Mouse (Mus musculus) thymus, postnatal 0 days (tissue): ENCODE data around the gene Nf2. TPM values are rescaled to one million over a fixed set of nuclear protein-coding genes. Genes with fewer than 3 reads are reported as not detected.

Source experiments
- DNase-seq: peaks from one replicate; pipeline ENCODE4 v3.0.0-alpha.2; 2015; ENCODE audit warnings: low spot score
- polyA plus RNA-seq: library from polyadenylated mRNA; unstranded; fragments of >200 nt; fragmentation: Nextera tagmentation; extraction: Ambion mirVana; gene quantifications from 2 replicates; pipeline ENCODE4 v1.2.1, GENCODE M21; 2015

Gene Nf2
- polyA plus RNA-seq, 1 experiment from 2014 or later: 28.3 TPM

DNA sequence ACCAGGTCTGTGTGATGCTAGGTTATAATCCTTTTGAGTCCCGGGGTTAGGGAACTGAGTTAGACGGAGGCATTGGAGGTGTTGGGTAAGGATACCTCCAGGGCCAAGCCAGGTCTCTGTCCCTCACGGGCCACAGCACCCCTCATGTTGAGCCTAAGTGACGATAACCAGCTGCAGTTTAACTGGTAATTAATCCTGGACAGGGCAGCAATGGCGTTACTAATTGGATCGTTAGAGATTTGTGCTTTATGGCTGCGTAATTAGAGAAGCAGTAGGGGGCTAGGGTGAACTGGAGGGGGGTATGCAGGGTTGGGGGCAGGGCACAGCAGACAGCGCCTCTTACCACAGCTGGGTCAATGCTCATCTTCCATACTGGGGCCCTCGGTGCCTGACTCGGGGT is 96.5 kb downstream of the Nf2 start:
- no peak for DNase-seq

DNA sequence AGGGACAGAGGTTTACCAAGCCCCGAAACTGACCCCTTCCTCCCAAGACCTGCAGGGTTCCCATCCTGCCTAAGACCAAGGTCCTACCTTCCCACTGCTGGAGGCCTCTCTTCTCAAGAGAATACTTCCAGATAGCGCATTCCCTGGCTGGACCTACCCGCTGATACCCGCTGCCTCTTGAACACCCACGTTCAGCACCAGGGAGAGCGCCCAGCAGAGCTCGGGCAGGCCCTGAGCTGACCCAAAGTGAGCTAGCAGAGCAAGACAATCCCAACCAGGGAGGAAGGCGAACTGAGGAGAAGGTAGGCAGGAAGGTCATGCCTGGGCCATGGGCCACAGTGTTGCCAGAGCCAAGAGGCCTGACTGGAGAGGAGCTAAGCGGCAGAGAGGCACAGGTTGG is 99.1 kb downstream of the Nf2 start:
- peak; percentile 49 for DNase-seq

DNA sequence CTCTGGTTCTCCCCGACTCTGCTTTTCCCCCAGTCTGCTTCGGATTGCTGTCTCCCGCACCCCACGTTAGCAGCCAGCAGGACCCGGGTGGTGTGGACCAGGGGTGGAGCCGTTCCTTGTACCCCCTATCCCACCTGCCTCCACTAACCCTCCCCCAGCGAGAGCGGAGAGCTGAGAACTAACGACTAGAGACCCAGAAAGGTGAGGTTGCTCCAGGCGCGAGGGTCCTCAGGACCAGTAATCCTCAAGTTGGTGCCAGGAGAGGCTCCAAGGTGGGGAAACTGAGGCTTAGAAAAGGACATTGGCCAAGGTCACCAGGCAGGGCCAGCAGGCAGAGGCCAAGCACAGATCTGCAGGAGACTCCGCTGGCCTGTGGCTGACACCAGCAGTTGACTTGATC is 102.1 kb downstream of the Nf2 start:
- DNase-seq: no peak

DNA sequence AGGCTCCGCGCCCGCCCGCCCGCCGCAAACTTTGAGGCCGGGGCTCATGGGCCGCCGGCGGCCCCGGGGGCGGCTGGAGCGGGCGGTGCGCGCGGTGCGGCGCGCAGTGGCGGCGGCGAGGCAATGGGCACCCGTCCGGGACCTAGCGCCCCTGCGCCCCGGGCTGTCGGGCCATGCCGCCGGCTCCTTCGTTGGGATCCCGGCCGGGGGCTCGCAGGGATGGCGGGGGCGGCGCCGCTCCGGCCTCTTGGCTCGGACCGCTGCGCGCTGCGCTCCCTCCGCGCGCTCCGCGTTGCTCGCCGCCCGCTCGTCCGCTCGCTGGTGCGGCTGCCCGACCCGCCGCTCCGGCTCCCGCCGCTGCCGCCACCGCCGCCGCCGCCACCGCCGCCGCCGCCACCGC is 102.6 kb downstream of the Nf2 start, which contains the start of gene Cabp7:
Gene Cabp7, minus strand, starts transcription at position 46 of the 400 bp plus-strand sequence.
- no peak for DNase-seq

DNA sequence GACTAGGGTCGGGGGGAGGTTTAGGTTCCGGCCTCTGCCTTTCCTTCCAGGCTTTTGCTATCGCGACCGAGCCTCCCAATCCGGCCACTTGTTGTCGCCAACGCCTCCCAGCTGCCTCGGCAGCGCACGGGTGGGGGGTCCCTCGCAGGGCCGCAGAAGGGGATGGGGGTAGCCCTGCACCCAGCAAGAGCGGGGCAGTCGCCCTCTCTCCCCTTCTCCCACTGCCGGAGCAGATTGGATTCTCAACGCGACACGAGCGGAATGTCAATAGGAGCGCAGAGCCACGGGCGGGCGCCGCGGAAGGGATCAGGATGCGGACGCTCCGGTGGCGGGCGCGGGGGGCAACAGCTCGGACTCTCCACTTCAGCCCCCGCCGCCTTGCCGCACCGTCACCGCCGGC is 103.4 kb downstream of the Nf2 start:
- no peak for DNase-seq

DNA sequence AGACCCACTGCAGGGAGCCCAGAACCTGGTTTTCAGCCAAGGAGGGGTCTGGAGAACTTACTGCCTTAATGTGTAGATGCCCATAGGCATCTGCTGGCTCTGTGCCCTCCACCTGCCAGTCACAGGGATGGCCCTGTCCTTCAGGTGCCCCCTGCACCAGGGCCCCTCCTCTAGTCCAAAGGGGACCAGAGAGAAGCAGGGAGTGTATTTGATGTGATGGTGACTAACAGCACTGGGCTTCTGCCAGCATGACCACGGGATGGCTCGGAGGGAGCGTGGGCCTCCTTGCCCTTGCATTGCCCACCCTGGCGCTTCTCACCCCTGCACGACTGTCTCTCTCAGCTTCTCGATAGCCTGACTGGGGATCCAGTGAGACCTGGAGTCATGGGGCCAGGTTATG is 104.6 kb downstream of the Nf2 start:
- DNase-seq: no peak

DNA sequence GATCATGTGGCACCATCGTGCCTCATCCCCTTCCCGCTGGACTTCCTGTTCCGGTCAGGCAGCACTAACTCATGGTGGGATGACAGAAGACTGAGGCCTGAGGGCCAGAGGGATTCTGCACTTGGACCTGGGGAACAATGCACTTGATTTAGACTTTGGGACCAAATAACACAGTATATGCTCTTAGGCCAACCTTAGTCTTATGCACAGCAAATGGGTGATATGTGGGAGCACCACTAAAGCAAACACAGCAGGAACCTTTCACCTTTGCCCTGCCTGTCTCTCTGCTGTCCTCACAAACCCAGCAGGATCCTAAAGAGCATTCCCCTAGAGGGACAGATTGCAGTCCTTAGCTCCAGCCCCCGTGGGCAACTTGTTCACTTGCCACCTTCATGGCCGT is 108.6 kb downstream of the Nf2 start:
- no peak for DNase-seq

DNA sequence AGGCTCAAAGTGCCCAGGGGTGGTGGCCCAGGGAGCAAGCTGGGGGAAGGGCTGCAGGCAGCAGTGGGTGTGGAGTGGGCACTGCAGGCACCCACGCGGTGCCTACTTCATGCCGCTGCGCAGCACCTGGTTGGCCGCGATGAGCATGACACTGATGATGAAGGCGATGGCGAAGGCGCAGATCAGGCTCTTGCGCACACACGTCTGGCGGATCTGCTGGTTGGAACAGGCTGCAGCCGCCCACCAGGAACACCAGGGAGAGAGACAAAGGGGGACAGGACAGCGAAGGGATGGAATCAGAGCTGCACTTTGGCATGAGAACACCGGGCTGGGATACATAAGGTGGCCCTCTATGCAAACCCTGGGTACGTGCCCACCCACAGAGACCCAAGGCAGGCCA is 110.6 kb downstream of the Nf2 start:
- DNase-seq: no peak

DNA sequence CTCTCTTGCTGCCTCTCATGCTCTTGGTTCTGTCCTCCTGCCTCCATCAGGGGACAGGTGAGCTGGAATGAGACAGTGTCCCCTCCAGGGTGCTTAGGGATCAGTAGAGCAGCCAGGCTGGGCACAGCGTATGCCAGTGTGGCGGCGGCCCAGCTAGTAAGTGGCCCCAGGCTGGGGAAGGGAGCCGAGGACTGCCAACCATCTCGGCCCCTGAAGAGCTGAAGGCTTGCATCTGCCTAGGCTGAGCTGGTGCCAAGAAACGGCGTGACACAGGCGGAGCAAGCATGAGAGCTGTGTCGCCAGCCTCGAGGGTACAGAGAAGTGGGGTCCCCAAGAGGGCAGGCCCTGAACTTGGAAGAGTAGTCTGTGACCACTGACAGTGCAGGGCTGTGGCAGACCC is 111.7 kb downstream of the Nf2 start:
- no peak for DNase-seq

DNA sequence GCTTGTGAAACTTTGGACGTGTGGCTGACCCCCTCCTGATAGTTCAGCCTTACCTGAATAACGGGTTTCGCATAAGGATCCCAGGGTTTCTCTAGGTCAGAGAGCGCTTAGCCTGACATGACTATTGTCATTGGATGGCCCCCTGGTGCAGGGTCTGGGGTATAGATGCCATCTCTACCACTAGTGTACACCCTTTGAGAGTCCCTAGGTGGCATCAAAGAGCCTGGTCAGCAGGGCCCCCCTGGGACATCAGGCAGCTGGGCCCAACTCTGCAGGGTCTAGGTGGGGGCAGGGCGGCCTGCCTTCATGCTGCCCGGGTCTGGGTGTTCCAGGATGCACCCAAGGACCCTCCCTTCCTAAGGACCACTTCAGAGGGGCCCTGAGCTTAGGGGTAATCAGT is 113.0 kb downstream of the Nf2 start:
- no peak for DNase-seq

DNA sequence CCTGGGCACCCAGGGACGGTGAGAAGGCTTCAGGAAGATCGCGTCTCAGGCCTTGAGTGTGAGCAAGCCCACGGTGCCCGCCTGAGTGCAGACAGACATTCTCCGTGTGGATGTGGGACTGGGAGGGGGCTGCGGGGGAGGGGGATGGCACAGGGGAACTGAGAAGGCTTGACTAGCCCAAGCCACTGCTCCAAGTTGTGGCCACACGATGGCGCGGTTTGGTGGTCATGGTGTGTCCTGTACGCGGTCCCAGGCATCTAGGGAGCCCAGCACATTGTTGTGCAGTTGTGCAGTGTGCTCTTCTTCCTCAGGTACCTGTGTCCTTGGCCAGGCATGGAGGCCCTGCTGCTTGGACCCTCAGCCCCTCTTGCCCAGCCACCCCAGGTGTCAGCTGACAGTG is 115.2 kb downstream of the Nf2 start:
- no peak for DNase-seq

DNA sequence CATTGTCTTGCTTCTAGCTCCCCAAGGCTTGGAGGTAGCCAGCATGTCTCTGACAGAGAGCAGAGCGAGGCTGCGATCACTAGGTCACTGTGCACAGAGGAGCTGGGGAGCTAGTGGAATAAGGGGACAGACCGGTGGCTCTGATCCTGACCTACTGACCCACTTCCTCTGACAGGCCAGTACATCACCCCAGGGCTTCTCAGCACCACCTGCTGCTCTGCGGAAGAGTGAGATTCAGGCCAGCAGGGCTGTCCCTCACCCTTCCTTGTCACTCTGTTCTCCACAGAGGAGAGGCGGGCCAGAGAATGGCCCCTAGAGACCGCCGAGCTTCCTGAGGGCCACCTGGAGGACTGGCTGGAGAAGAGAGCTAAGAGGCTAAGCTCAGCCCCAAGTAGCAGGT is 117.6 kb downstream of the Nf2 start:
- DNase-seq: no peak

DNA sequence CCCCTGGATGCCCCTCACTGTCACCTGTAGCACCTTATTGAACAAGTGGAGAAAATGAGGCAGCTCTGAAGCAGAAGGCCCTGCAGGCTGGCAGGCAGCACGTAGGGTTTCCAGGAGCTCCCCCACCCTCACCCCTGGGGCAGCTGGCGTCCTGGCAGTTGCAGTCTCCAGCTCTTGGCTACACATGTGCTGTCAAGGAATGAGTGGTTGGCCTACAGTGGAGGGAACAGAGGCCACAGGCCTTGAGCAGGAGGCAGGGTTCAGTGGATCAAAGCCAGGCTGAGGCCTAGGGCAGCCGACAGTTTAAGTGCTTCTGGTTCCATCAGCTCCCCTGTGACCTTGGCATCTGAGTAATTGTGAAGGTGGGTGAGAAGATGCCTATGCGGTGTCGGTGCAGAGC is 118.4 kb downstream of the Nf2 start:
- no peak for DNase-seq

DNA sequence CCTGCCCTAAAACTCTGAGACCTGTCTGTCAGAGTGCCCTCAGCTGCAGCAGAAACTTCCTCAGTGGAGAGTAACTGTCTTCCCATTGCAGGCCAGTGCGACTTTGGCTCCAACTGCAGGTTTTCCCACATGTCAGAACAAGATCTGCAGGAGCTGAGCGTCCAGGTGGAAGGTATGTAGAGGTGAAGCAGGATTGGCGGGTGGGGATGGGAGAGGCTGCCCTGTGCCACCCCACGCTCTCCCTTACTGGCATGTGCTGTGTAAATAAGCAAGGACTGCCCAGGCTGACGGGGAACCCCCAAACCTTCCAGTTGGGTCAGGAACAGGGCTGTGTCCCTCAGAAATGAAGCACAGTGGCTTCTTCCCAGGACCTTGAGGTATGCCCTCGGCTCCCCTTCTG is 119.2 kb downstream of the Nf2 start:
- DNase-seq: no peak

DNA sequence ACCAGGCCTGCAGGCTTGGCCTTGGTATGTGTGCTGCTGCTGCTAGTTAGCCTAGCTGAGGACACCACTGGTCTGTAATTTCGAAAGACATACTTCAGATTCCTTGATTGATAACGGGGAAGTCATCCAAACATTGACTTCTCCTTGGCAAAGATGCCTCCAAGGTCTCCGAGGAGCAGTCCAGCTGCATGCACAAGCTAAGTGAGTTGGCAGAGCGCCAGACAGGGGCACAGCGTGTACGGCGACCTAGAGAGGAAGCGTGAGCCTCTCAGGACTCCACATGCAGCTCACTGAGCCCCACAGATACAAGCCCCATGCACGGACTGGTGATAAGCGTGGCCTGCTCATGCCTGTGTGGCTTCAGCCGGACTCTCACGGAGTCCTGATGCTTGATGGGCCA is 119.7 kb downstream of the Nf2 start:
- DNase-seq: no peak

DNA sequence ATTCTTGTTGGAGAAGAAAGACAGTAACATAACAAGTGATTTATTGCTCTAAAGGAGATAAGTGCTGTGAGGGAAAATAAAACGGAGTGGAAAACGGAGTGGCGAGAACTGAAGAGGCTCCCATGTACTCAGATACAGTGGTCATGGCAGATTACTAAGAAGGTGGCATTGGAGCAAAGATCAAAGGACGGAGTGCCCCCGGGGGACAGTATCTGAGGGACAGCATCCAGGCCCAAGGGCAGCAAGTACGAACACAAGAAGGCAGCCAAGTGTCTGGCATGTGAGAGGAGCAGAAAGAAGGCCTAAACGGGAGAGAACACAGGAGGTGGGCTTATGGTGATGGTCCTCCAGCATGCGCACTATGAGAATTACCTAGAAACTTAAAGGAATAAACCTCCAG is 127.6 kb downstream of the Nf2 start:
- no peak for DNase-seq

DNA sequence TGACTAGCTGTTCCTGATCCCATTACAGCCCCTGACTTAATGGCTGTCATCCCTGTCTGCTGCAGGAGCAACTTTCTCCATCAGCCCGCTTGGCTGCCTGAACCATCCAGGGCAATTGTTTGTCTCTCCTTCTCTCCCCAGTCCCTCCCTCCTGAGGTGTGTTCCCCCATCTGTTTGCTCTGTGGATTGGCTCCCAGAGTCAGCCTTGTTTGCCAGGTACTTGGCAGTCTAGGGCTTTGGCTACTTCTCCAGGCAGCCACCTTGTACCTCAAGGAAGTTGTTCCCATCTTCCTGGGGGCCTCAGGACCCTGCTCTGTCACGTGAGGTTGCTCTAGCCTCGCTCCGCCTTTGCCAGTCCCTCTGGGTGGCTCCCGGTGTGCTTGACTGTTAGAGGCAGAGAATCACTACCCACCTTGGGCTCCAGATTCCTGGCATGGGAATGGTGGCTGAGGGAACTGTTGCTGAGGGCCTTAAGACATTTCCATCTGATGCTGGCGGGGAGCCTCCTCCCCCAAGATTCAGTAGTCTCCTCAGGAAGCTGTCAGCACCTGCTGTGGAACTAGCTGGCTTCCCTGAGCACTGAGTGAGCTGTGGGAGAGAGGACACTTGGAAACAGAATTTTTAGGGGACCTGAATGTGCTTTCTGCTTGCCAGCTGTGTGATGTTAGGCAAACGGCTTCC is 128.3 kb downstream of the Nf2 start:
- no peak for DNase-seq

DNA sequence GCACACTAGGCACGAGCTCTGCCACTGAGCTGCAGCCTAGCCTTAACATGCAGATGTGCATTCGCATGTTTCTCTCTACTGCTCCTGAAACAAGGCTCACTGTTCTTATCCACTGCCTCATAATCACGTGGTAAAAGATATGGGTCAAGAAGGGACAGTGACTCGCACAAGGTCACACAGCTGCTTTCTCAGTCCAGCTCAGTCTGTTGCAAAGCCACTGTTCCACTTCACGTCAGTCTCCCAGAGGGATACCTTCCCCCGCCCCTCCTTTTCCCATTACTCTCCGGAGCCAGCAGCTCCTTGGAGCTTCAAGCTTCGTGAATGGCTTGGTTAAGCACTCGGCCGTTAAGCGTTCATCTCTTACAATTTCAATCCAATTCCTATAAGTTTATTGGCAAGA is 128.9 kb downstream of the Nf2 start:
- no peak for DNase-seq

DNA sequence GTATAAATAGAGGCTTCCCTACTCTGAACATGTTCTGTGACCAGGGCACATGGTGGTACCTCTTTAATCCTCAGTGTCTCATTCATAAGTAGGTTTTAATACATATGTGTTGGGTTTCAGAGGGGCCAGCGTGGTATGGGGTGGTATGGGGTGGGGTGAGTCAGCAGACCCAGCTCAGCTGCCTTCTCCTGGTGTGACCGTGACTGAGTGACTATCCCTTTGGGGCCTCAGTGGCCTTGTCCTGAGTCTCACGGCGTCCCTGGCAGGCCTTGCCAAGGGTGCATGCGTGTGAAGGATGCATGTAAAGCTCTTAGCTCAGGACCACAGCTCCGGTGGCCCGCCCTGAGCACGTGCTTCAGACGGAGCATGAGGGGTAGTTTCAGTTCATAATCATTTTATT is 129.4 kb downstream of the Nf2 start:
- no peak for DNase-seq

DNA sequence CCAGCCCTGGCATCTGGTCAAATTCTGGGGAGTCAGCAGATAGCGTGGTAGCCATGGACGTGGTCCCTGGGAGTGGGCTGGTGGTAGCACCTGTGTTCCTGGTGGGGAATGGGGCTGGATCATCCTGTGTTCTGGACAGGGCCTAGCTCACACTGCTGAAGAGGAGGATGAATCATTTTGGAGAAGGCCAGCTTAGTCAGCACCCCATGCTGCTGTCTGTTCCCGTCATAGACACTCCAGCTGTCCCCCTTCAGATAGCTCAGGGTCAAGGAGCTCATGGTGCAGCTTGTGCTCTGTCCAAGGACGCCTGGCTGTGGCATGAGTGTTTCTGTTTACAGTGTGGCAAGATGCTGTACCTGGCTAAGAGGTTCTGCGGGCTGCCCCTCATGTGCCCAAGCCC is 130.8 kb downstream of the Nf2 start:
- no peak for DNase-seq

DNA sequence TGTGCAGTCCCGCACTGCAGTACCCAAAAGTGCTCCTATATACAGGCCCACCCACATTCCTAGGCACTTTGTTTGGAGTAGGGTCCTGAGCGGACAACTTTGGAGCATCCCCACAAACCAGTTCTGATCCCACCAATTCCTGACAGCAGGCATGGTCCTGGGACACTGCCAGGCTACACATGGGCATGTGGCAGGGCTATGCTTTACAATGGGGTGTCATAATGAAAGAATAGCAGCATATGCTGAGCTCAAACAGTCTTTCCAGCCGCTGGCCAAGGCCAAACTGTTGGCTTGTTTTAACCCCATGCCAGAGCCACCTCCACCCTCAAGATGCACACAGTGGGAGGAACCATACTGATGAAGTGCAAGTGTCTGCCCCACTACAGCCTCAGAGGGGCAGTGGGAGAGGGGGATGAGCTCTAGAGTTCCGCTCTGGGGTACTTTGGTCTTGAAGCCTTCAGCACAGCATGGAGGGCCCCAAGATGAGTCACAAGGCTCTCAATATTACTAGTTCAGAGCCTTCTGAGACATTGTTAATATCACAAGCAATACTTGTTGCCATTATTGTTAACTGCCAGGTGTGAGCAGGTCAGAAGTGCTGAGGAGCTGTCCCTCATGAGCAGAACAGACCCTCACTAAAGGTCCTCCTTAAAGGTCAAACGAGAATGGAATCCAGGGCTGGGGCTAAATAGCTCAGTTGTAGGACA is 132.7 kb downstream of the Nf2 start:
- no peak for DNase-seq
